Mouse (Mus musculus) bone marrow, adult 2 months (tissue): ENCODE measurements around the gene Sh3rf1.

Source experiments
- CTCF ChIP-seq: fragments of 200-500 bp; IDR thresholded peaks from 2 replicates; pipeline ENCODE4 v1.5.1; 2011; ENCODE audit warnings: low read length, control low read depth; ENCODE audit not compliant: control insufficient read depth, insufficient read depth
- POLR2A ChIP-seq: fragments of 200-500 bp; IDR thresholded peaks from 2 replicates; pipeline ENCODE4 v1.6.1; 2011; ENCODE audit warnings: low read depth, mild to moderate bottlenecking, control low read depth, low read length, borderline replicate concordance; ENCODE audit not compliant: control insufficient read depth

- TF ChIP-seq CTCF (no peak), POLR2A (no peak)
Observed at GRCm38 (mm10) chr8:61270016-61270415, 46.3 kb downstream of the Sh3rf1 start.
